Mouse (Mus musculus) heart, adult 2 months (tissue): ENCODE measurements around the gene Cd160.

Source experiments
- CTCF ChIP-seq: fragments of 200-600 bp; IDR thresholded peaks from 2 replicates; pipeline ENCODE4 v1.8.1; 2022; ENCODE audit warnings: antibody characterized with exemption, mild to moderate bottlenecking, moderate library complexity
- POLR2A ChIP-seq: fragments of 200-500 bp; IDR thresholded peaks from 2 replicates; pipeline ENCODE4 v1.6.1; 2011; ENCODE audit warnings: mild to moderate bottlenecking, low read depth, low read length, control low read depth; ENCODE audit not compliant: insufficient read depth

GRCm38 (mm10) chr3:96854376-96854775 is 25.2 kb upstream of the Cd160 start:
- TF ChIP-seq CTCF: no peak
- no peak for TF ChIP-seq POLR2A
